Mouse (Mus musculus) liver, embryonic 12.5 days (tissue): ENCODE results near the gene Gm10645. TPM values are rescaled to one million over a fixed set of nuclear protein-coding genes. Genes with fewer than 3 reads are reported as not detected.

Experiments
- ATAC-seq: fragments of 200-750 bp; cut with Nextera tagmentation; 2 replicates; pipeline ENCODE4 v1.8.0; 2017; ENCODE audit warnings: moderate number of reproducible peaks, mild to moderate bottlenecking, moderate library complexity
- H3K27ac ChIP-seq: fragments of 300-500 bp; sonication (generic); 2 replicates; pipeline ENCODE4 v1.5.1; 2016; ENCODE audit warnings: mild to moderate bottlenecking
- H3K27me3 ChIP-seq: fragments of 300-500 bp; sonication (generic); replicated peaks from 2 replicates; pipeline ENCODE4 v1.6.1; 2016; ENCODE audit warnings: mild to moderate bottlenecking, moderate library complexity
- H3K36me3 ChIP-seq: fragments of 300-500 bp; sonication (generic); 2 replicates; pipeline ENCODE4 v1.6.1; 2016; ENCODE audit warnings: mild to moderate bottlenecking, moderate library complexity
- H3K4me1 ChIP-seq: fragments of 300-500 bp; sonication (generic); 2 replicates; pipeline ENCODE4 v1.6.1; 2016
- H3K4me2 ChIP-seq: fragments of 300-500 bp; sonication (generic); 2 replicates; pipeline ENCODE4 v1.6.1; 2016; ENCODE audit warnings: mild to moderate bottlenecking, moderate library complexity
- H3K4me3 ChIP-seq: fragments of 300-500 bp; sonication (generic); 2 replicates; pipeline ENCODE4 v1.5.1; 2016; ENCODE audit warnings: mild to moderate bottlenecking, moderate library complexity
- H3K9ac ChIP-seq: fragments of 300-500 bp; sonication (generic); 2 replicates; pipeline ENCODE4 v1.6.1; 2016; ENCODE audit warnings: mild to moderate bottlenecking, moderate library complexity
- H3K9me3 ChIP-seq: fragments of 300-500 bp; sonication (generic); replicated peaks from 2 replicates; pipeline ENCODE4 v1.6.1; 2016; ENCODE audit warnings: mild to moderate bottlenecking, moderate library complexity
- WGBS: fragments of 180-500 bp; shearing (Covaris S2); methylation state at CpG from one replicate; pipeline ENCODE4 v1.1.7; 2016; ENCODE audit not compliant: insufficient replicate concordance; 5-methylcytosine and 5-hydroxymethylcytosine counted together
- polyA plus RNA-seq: library from polyadenylated mRNA; unstranded; fragments of >200 nt; fragmentation: Nextera tagmentation; extraction: Ambion mirVana; gene quantifications from 2 replicates; pipeline ENCODE4 v1.2.1, GENCODE M21; 2016

Gene Gm10645
- polyA plus RNA-seq: 0.44 and 0.48 TPM in 2 replicates

- Histone ChIP-seq H3K4me1 (peaks cover 7% of the 10 kb centered on the region; the same call in 1 of the 2 replicates), H3K9me3 (no peaks in the 10 kb centered on the region), H3K36me3 (no peaks in the 10 kb centered on the region), H3K4me2 (peak within 1 kb of the TSS; percentile 81), H3K9ac (peak within 1 kb of the TSS; percentile 62), H3K27ac (peak within 1 kb of the TSS; percentile 65), H3K4me3 (peak within 1 kb of the TSS; percentile 62), H3K27me3 (peaks cover 50% of the 10 kb centered on the region)
- peak; percentile 52 for ATAC-seq
- 4% methylated on average over 53 of the region's 54 CpGs for WGBS
These were observed at the start of gene Gm10645 for GRCm38 (mm10) chr8:83165931-83166867. Gene Gm10645 (minus strand): TSS chr8:83166170.

GRCm38 (mm10) chr8:83215065-83215464 lies 49.1 kb upstream of the Gm10645 start:
- peak overlapping the region; percentile 31 for H3K4me3 ChIP-seq

DNA sequence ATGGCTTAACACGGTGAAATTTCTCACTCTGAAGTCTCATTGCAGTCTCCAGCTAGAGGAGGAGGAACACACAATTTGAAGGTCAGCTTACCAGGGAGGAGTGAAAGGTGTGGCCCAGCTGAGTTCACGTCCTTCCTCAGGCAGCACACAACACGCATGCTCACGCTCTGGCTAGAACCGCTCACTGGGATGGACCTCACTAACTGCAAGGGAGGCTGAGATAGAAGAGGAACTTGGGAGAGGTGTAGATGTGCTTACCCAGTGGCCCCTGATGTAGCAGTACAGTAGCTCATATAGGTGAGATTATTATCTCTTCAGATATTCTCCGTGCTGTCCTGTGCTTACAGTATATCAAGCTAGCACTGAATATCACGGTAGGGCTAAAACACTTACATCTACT lies 44.7 kb upstream of the Gm10645 start:
- Histone ChIP-seq H3K9ac (no peak overlapping the region), H3K4me3 (no peak overlapping the region)
- WGBS: 79% methylated on average over 7 of the region's 7 CpGs

More at GRCm38 (mm10) chr8:83215065-83215464, 49.1 kb upstream of the Gm10645 start:
- Histone ChIP-seq H3K4me1 (peaks cover 46% of the 10 kb centered on the region), H3K27ac (peak overlapping the region; percentile 94), H3K9me3 (no peaks in the 10 kb centered on the region), H3K36me3 (no peaks in the 10 kb centered on the region), H3K27me3 (no peaks in the 10 kb centered on the region), H3K9ac (peak overlapping the region; percentile 55), H3K4me2 (peak overlapping the region; percentile 62)
- 21% methylated on average over 5 of the region's 5 CpGs for WGBS
- peak; percentile 97 for ATAC-seq

DNA sequence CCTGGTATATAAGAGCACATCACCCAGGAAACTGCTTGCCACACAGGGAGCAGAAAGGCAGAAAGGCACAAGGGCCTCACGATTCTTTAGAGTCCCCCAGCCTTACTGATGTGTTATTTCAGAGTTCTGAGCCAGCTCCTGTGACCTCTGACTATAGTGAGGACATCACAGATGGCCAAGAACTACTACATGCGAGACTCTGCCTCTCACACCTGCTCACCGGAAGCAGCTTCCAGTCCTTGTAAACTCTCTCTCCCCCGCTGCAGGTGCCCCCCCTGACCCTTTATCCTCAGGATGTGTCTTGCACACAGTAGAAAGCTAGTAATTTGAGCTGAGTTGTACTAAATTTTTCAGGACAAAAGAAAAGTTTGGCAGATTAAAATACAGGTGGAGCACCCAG lies 43.6 kb upstream of the Gm10645 start:
- no peaks in the 10 kb centered on the region for H3K36me3 ChIP-seq
- H3K4me2 ChIP-seq: no peak overlapping the region
- H3K9me3 ChIP-seq: no peaks in the 10 kb centered on the region
- no peak for ATAC-seq
- H3K4me3 ChIP-seq: no peak overlapping the region
- WGBS: 75% methylated on average over 4 of the region's 4 CpGs
- no peaks in the 10 kb centered on the region for H3K27me3 ChIP-seq
- H3K9ac ChIP-seq: no peak overlapping the region
- peaks cover 9% of the 10 kb centered on the region for H3K4me1 ChIP-seq
- no peak overlapping the region for H3K27ac ChIP-seq

More for the DNA sequence above, 44.7 kb upstream of the Gm10645 start:
- Histone ChIP-seq H3K36me3 (no peaks in the 10 kb centered on the region), H3K27ac (no peak overlapping the region), H3K4me1 (peaks cover 19% of the 10 kb centered on the region), H3K9me3 (no peaks in the 10 kb centered on the region), H3K27me3 (no peaks in the 10 kb centered on the region), H3K4me2 (no peak overlapping the region)
- ATAC-seq: no peak

DNA sequence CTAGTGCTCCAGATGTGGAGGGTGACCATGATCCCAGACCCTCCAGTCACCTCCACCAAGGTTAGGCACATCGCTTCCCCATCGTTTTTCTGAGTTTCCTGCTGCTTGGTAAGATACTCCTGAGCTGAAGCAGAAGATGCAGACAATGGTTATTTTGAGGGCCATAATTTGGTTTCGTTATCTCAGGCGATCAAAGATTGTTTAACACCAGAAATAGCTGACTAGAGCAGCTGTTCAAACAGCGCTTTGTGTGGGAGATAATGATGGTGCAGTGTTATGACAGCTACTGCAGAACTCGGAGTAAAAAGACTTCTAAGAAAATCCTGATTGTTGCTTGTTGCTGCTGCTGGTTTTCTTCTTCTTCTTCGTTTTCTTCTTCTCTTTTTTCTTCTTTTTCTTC lies 39.9 kb upstream of the Gm10645 start:
- Histone ChIP-seq H3K36me3 (no peaks in the 10 kb centered on the region), H3K4me1 (peaks cover 4% of the 10 kb centered on the region), H3K4me2 (no peak overlapping the region), H3K27ac (no peak overlapping the region), H3K9ac (no peak overlapping the region), H3K9me3 (no peaks in the 10 kb centered on the region), H3K4me3 (no peak overlapping the region), H3K27me3 (no peaks in the 10 kb centered on the region)
- ATAC-seq: no peak
- 51% methylated on average over 7 of the region's 7 CpGs for WGBS

GRCm38 (mm10) chr8:83202946-83203345 lies 37.0 kb upstream of the Gm10645 start:
- Histone ChIP-seq H3K27me3 (no peaks in the 10 kb centered on the region), H3K9ac (no peak overlapping the region), H3K4me1 (peaks cover 13% of the 10 kb centered on the region), H3K27ac (no peak overlapping the region), H3K4me2 (no peak overlapping the region), H3K36me3 (no peaks in the 10 kb centered on the region), H3K4me3 (no peak overlapping the region), H3K9me3 (no peaks in the 10 kb centered on the region)
- 78% methylated on average over 11 of the region's 11 CpGs for WGBS
- ATAC-seq: no peak

- H3K9me3 ChIP-seq: no peaks in the 10 kb centered on the region
- H3K27me3 ChIP-seq: no peaks in the 10 kb centered on the region
- peaks cover 9% of the 10 kb centered on the region for H3K4me1 ChIP-seq
- WGBS: 64% methylated on average over 16 of the region's 16 CpGs
- H3K4me2 ChIP-seq: no peak overlapping the region
- no peak for ATAC-seq
- H3K27ac ChIP-seq: no peak overlapping the region
- no peak overlapping the region for H3K4me3 ChIP-seq
- no peaks in the 10 kb centered on the region for H3K36me3 ChIP-seq
- no peak overlapping the region for H3K9ac ChIP-seq
These were observed 34.5 kb upstream of the Gm10645 start for GRCm38 (mm10) chr8:83200191-83201177.

DNA sequence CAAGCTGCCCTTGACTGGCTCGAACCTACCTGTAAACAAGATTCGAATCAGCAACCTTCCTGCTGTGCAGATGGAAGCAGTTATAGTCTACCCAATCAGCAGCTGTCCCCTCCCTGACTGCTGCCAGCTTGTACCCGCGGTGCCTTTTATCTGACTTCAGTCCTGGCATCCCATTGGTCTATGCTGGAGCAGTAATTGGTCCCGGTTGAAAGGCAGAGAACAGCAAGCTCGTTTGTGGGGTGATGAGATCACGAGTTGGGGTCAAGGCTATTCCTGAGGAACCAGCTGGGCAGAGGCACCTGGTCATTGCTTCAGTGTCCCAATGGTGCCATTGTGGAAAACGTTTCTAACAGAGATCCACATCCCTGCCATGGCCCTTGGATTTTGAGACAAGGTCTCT lies 33.7 kb upstream of the Gm10645 start:
- Histone ChIP-seq H3K4me1 (peaks cover 9% of the 10 kb centered on the region), H3K4me2 (no peak overlapping the region), H3K27me3 (no peaks in the 10 kb centered on the region), H3K4me3 (no peak overlapping the region), H3K9me3 (no peaks in the 10 kb centered on the region), H3K27ac (no peak overlapping the region), H3K36me3 (no peaks in the 10 kb centered on the region), H3K9ac (no peak overlapping the region)
- no peak for ATAC-seq
- 58% methylated on average over 8 of the region's 8 CpGs for WGBS

GRCm38 (mm10) chr8:83196088-83196487 lies 30.1 kb upstream of the Gm10645 start:
- no peak overlapping the region for H3K9ac ChIP-seq
- no peak overlapping the region for H3K4me3 ChIP-seq
- WGBS: 68% methylated on average over 6 of the region's 6 CpGs
- H3K4me1 ChIP-seq: peaks cover 9% of the 10 kb centered on the region
- no peak overlapping the region for H3K4me2 ChIP-seq
- ATAC-seq: no peak
- H3K36me3 ChIP-seq: no peaks in the 10 kb centered on the region
- H3K27ac ChIP-seq: no peak overlapping the region
- H3K27me3 ChIP-seq: no peaks in the 10 kb centered on the region
- no peaks in the 10 kb centered on the region for H3K9me3 ChIP-seq

DNA sequence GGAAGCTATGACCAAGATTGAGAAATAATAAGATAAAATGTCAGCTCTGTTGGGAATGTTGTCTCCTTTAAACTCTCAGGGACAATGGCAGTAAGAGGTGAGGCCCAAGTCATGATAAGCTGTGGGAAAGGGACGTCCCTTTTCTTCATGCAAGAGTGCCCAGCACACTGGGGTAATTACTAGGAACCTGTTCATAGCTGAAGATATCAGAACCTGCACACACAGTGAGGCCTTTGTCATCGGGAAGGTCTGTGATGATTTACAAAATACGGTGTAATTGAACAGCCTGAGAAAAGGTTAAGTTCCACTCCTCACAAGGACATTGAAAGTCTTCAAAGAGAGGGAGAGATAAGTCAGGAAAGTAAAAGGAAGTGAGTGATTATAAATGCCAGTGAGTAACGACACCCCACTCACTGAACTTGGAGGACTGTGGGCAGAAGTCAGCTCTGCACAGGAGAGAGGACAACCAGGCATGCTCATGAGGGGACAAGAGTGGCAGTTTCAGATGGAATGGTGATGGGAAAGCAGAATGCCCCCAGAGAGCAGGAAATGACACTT lies 23.6 kb upstream of the Gm10645 start:
- Histone ChIP-seq H3K9ac (no peak overlapping the region), H3K4me1 (no peaks in the 10 kb centered on the region), H3K36me3 (no peaks in the 10 kb centered on the region), H3K4me2 (no peak overlapping the region), H3K27me3 (no peaks in the 10 kb centered on the region), H3K4me3 (no peak overlapping the region), H3K9me3 (no peaks in the 10 kb centered on the region), H3K27ac (no peak overlapping the region)
- no peak for ATAC-seq
- 50% methylated on average over 4 of the region's 4 CpGs for WGBS

GRCm38 (mm10) chr8:83187363-83187962 lies 21.5 kb upstream of the Gm10645 start:
- H3K4me3 ChIP-seq: no peak overlapping the region
- H3K4me1 ChIP-seq: no peaks in the 10 kb centered on the region
- no peak for ATAC-seq
- no peaks in the 10 kb centered on the region for H3K9me3 ChIP-seq
- 75% methylated on average over 10 of the region's 10 CpGs for WGBS
- H3K4me2 ChIP-seq: no peak overlapping the region
- H3K9ac ChIP-seq: no peak overlapping the region
- no peaks in the 10 kb centered on the region for H3K27me3 ChIP-seq
- H3K27ac ChIP-seq: no peak overlapping the region
- no peaks in the 10 kb centered on the region for H3K36me3 ChIP-seq
